ENCODE assay signal across 14 mouse cellular contexts in the genomic region with DNA sequence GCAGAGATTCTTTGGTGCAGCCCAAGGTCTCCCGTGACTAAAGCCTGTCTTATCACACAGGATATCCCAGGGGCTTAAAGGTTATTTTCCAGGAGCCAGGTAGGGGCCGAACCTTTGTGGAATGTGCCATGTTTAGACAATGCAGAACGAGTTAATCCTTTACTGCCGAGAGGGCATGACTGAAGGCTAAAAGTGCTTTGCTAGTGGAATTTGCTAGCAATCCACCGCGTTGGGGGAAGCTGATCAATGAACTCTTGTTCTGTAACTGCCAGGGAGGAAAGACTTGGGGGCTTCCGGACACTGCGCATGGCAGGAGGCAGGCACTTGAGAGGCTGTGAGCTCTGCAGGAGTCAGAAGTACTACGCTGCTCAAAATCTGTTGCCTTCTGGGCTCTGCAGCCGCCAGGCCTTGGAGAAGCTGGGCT.
DNase-seq lines count a peak whose midpoint lies in the region; ATAC-seq and TF ChIP-seq lines count a peak whose summit lies in the region.
"Had no signal": no experiment of that assay in that cellular context is flagged by ENCODE, and none has a peak within 500 bp of the region (broad histone marks: within the 10 kb centered on the region; RNA-seq: fewer than 3 reads in every experiment).

No protein-coding gene starts in this region.

- no peaks in the 10 kb centered on the region; the same call in 1 of the 2 replicates for H3K4me1 ChIP-seq in forebrain, postnatal 0 days (ENCODE audit: insufficient read depth)
- H3K4me1 ChIP-seq in forebrain, embryonic 15.5 days, result no peaks in the 10 kb centered on the region
- H3K4me1 ChIP-seq in liver, postnatal 0 days (ENCODE audit: insufficient read depth), result peaks cover 8% of the 10 kb centered on the region; the same call in 1 of the 2 replicates
- no peaks in the 10 kb centered on the region; the same call in none of the 2 replicates for H3K4me1 ChIP-seq in liver, embryonic 11.5 days (replicated peaks; ENCODE audit: control insufficient read depth, insufficient read depth, low read length)
- no peaks in the 10 kb centered on the region for H3K4me1 ChIP-seq in embryonic facial prominence, embryonic 14.5 days (ENCODE audit: control insufficient read depth, insufficient read depth, low read length)
- no peaks in the 10 kb centered on the region for H3K4me1 ChIP-seq in midbrain, embryonic 14.5 days (ENCODE audit: control insufficient read depth, insufficient read depth, low read length)
- H3K4me1 ChIP-seq: liver, embryonic 12.5 days had no signal

- no peak overlapping the region for H3K4me2 ChIP-seq in forebrain, postnatal 0 days (ENCODE audit: low read depth)
- H3K4me2 ChIP-seq in forebrain, embryonic 15.5 days (replicated peaks), result no peak overlapping the region
- no peak overlapping the region for H3K4me2 ChIP-seq in liver, postnatal 0 days (ENCODE audit: low read depth, low read length)
- H3K4me2 ChIP-seq in liver, embryonic 11.5 days, result no peak overlapping the region
- H3K4me2 ChIP-seq in embryonic facial prominence, embryonic 14.5 days (ENCODE audit: low read depth, low read length), result no peak overlapping the region
- no peak overlapping the region for H3K4me2 ChIP-seq in midbrain, embryonic 14.5 days (ENCODE audit: low read length)
- H3K4me2 ChIP-seq: hindbrain, embryonic 12.5 days; liver, embryonic 12.5 days had no signal

- H3K36me3 ChIP-seq in forebrain, postnatal 0 days (ENCODE audit: insufficient read depth), result no peaks in the 10 kb centered on the region
- no peaks in the 10 kb centered on the region for H3K36me3 ChIP-seq in forebrain, embryonic 15.5 days
- no peaks in the 10 kb centered on the region for H3K36me3 ChIP-seq in liver, postnatal 0 days (replicated peaks; ENCODE audit: insufficient read depth, low read length)
- no peaks in the 10 kb centered on the region for H3K36me3 ChIP-seq in liver, embryonic 11.5 days (ENCODE audit: control insufficient read depth, insufficient read depth, low read length)
- H3K36me3 ChIP-seq in embryonic facial prominence, embryonic 14.5 days (ENCODE audit: control insufficient read depth, insufficient read depth, low read length), result no peaks in the 10 kb centered on the region
- no peaks in the 10 kb centered on the region for H3K36me3 ChIP-seq in midbrain, embryonic 14.5 days (ENCODE audit: control insufficient read depth, insufficient read depth, low read length)
- H3K36me3 ChIP-seq: hindbrain, embryonic 12.5 days; liver, embryonic 12.5 days had no signal

- TF ChIP-seq EP300 in liver, postnatal 0 days (IDR thresholded peaks at IDR 0.05; ENCODE audit: low read depth), result no peak

- no peaks in the 10 kb centered on the region for H3K9me3 ChIP-seq in forebrain, postnatal 0 days (ENCODE audit: low read length)
- no peaks in the 10 kb centered on the region for H3K9me3 ChIP-seq in forebrain, embryonic 15.5 days
- no peaks in the 10 kb centered on the region for H3K9me3 ChIP-seq in liver, postnatal 0 days (ENCODE audit: low read length)
- no peaks in the 10 kb centered on the region for H3K9me3 ChIP-seq in liver, embryonic 11.5 days (ENCODE audit: control insufficient read depth, low read length)
- no peaks in the 10 kb centered on the region for H3K9me3 ChIP-seq in embryonic facial prominence, embryonic 14.5 days (ENCODE audit: control insufficient read depth, low read length)
- H3K9me3 ChIP-seq in midbrain, embryonic 14.5 days (ENCODE audit: control insufficient read depth, low read length), result no peaks in the 10 kb centered on the region
- H3K9me3 ChIP-seq: liver, embryonic 12.5 days had no signal

- 16% methylated on average over 10 of the region's 10 CpGs for WGBS in forebrain, postnatal 0 days
- 13% methylated on average over 10 of the region's 10 CpGs for whole genome bisulfite sequencing in forebrain, embryonic 15.5 days
- WGBS in liver, postnatal 0 days (ENCODE audit: insufficient replicate concordance), result 43% methylated on average over 10 of the region's 10 CpGs
- WGBS in liver, embryonic 11.5 days, result 28% methylated on average over 10 of the region's 10 CpGs
- 8% methylated on average over 10 of the region's 10 CpGs for WGBS in embryonic facial prominence, embryonic 14.5 days
- WGBS in midbrain, embryonic 14.5 days, result 10% methylated on average over 10 of the region's 10 CpGs

- no peak overlapping the region for H3K27ac ChIP-seq in forebrain, postnatal 0 days (ENCODE audit: low read depth, low read length)
- H3K27ac ChIP-seq in forebrain, embryonic 15.5 days (replicated peaks), result no peak overlapping the region
- H3K27ac ChIP-seq in liver, postnatal 0 days (ENCODE audit: low read depth), result no peak overlapping the region
- no peak overlapping the region for H3K27ac ChIP-seq in liver, embryonic 11.5 days (ENCODE audit: low read depth, low read length)
- no peak overlapping the region for H3K27ac ChIP-seq in embryonic facial prominence, embryonic 14.5 days (replicated peaks; ENCODE audit: low read depth, low read length)
- H3K27ac ChIP-seq in midbrain, embryonic 14.5 days (replicated peaks; ENCODE audit: low read depth, low read length), result no peak overlapping the region
- H3K27ac ChIP-seq: hindbrain, embryonic 12.5 days; liver, embryonic 12.5 days had no signal

- ATAC-seq in forebrain, postnatal 0 days, result peak; percentile 42
- ATAC-seq in forebrain, embryonic 15.5 days (replicated peaks), result no peak
- ATAC-seq in liver, postnatal 0 days, result 0 out of 2 replicates have a peak, but pooled peaks have one; percentile 10
- ATAC-seq in liver, embryonic 11.5 days (replicated peaks; ENCODE audit: low FRiP score), result no peak
- ATAC-seq in embryonic facial prominence, embryonic 14.5 days (ENCODE audit: low read depth), result 0 out of 2 replicates have a peak, but pooled peaks have one; percentile 41
- no peak for ATAC-seq in midbrain, embryonic 14.5 days (ENCODE audit: low FRiP score, low TSS enrichment)
- ATAC-seq in megakaryocyte, adult 5-6 weeks (ENCODE audit: poor library complexity, severe bottlenecking), result no peak
- ATAC-seq: forebrain, embryonic 14.5 days; liver, embryonic 12.5 days had no signal

- TF ChIP-seq CTCF in forebrain, postnatal 0 days (IDR thresholded peaks at IDR 0.05; ENCODE audit: low read depth), result no peak
- TF ChIP-seq CTCF in liver, postnatal 0 days (IDR thresholded peaks at IDR 0.05; ENCODE audit: low read depth), result no peak

- H3K9ac ChIP-seq in forebrain, postnatal 0 days, result no peak overlapping the region
- H3K9ac ChIP-seq in forebrain, embryonic 15.5 days (replicated peaks), result no peak overlapping the region
- no peak overlapping the region for H3K9ac ChIP-seq in liver, postnatal 0 days (replicated peaks)
- no peak overlapping the region for H3K9ac ChIP-seq in liver, embryonic 11.5 days (ENCODE audit: low read depth, low read length)
- no peak overlapping the region for H3K9ac ChIP-seq in embryonic facial prominence, embryonic 14.5 days (ENCODE audit: low read depth, low read length)
- no peak overlapping the region for H3K9ac ChIP-seq in midbrain, embryonic 14.5 days (replicated peaks; ENCODE audit: low read length)
- H3K9ac ChIP-seq: hindbrain, embryonic 12.5 days; liver, embryonic 12.5 days had no signal

- no peak overlapping the region for H3K4me3 ChIP-seq in forebrain, postnatal 0 days (ENCODE audit: low read depth, low read length)
- no peak overlapping the region for H3K4me3 ChIP-seq in forebrain, embryonic 15.5 days
- H3K4me3 ChIP-seq in liver, postnatal 0 days (ENCODE audit: low read depth, low read length), result no peak overlapping the region
- H3K4me3 ChIP-seq in liver, embryonic 11.5 days (ENCODE audit: low read depth, low read length), result no peak overlapping the region
- no peak overlapping the region for H3K4me3 ChIP-seq in embryonic facial prominence, embryonic 14.5 days (ENCODE audit: low read depth, low read length)
- H3K4me3 ChIP-seq in midbrain, embryonic 14.5 days (replicated peaks; ENCODE audit: low read depth, low read length), result no peak overlapping the region
- H3K4me3 ChIP-seq: hindbrain, embryonic 12.5 days; liver, embryonic 12.5 days had no signal

- no peaks in the 10 kb centered on the region for H3K27me3 ChIP-seq in forebrain, postnatal 0 days (ENCODE audit: insufficient read depth, low read length)
- H3K27me3 ChIP-seq in forebrain, embryonic 15.5 days, result no peaks in the 10 kb centered on the region
- no peaks in the 10 kb centered on the region for H3K27me3 ChIP-seq in liver, postnatal 0 days (ENCODE audit: insufficient read depth, low read length)
- no peaks in the 10 kb centered on the region for H3K27me3 ChIP-seq in liver, embryonic 11.5 days (replicated peaks; ENCODE audit: control insufficient read depth, insufficient read depth, low read length)
- H3K27me3 ChIP-seq in embryonic facial prominence, embryonic 14.5 days (replicated peaks; ENCODE audit: control insufficient read depth, insufficient read depth, low read length), result no peaks in the 10 kb centered on the region
- H3K27me3 ChIP-seq in midbrain, embryonic 14.5 days (ENCODE audit: control insufficient read depth, insufficient read depth, low read length), result no peaks in the 10 kb centered on the region
- H3K27me3 ChIP-seq: hindbrain, embryonic 12.5 days; liver, embryonic 12.5 days had no signal

- DNase-seq in forebrain, postnatal 0 days, result no peak
- no peak for DNase-seq in liver, postnatal 0 days
- no peak for DNase-seq in liver, embryonic 11.5 days (ENCODE audit: low spot score)
- peak; percentile 29 for DNase-seq in embryonic facial prominence, embryonic 14.5 days (ENCODE audit: low spot score)
- peak; percentile 41 for DNase-seq in midbrain, embryonic 14.5 days
- DNase-seq in adrenal gland, postnatal 10 days, result no peak
- DNase-seq: cerebellum, postnatal 25 days; gastrocnemius, postnatal 36 days; right cerebral cortex, postnatal 25 days had no signal

Comparison
In these comparisons a context has a peak if more than half of its experiments do, and no peak if none do; other contexts are left out.
1. ATAC-seq: peak in forebrain, postnatal 0 days (single experiment), liver, postnatal 0 days (single experiment) and embryonic facial prominence, embryonic 14.5 days (single experiment); none in forebrain, embryonic 15.5 days (single experiment), liver, embryonic 11.5 days (single experiment), midbrain, embryonic 14.5 days (single experiment) and megakaryocyte, adult 5-6 weeks (single experiment).
2. DNase-seq: peak in embryonic facial prominence, embryonic 14.5 days (single experiment) and midbrain, embryonic 14.5 days (single experiment); none in forebrain, postnatal 0 days (single experiment), liver, postnatal 0 days (single experiment), liver, embryonic 11.5 days (single experiment) and adrenal gland, postnatal 10 days (single experiment).